Mouse (Mus musculus) embryo, embryonic 9.5 days (tissue): ENCODE measurements around the gene Git2.

Experiments
- DNase-seq: peaks from one replicate; pipeline ENCODE4 v3.0.0-alpha.2; 2017; ENCODE audit errors: extremely low spot score

Gene Git2

GRCm38 (mm10) chr5:114775056-114775979 lies at the start of gene Git2:
TSS of gene Git2 (minus strand) at chr5:114775517.
- DNase-seq = no peak

GRCm38 (mm10) chr5:114824197-114824596 lies 48.9 kb upstream of the Git2 start:
- DNase-seq = peak; percentile 44

DNA sequence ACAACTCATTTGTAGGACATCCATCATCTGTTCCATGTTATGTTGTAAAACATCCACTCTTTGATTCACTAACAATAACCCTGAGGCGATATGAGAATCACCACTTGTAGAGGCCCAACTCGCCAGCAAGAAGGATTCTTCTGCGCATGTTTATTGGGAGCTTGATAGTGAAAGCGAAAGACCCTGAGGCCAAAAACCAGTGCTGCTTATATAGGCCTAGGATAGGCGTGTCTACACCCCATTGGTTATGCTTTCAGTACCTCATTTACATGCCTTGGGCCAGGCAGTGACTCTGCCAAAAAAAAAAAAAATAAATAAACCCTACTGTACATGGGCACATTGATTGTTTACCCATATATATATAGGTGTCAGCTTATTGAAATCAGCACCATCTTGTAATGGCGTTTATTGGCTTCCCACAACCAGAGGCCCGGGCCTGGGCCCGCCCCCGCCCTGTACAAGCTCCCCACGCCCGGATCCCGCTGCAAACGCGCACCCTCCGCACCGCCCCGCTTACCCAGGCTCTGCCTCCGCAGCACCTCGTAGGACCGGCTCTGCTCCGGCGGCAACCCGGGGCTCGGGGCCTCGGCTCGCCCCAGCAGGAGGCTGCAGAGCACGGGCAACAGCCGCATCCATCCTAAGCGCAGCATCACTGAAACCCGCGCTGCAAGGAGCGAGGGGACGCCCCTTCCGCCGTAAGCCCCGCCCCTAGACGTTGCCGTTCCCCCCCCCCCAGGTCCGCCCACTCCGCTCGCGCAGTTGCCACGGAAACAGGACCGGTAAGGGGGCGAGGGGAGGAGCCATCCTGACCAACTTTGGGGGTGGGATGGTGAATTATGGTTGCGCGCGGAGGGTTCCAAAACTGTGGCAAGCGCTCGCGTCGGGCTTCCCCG lies 47.7 kb upstream of the Git2 start, which contains the start of gene 1500011B03Rik:
Gene 1500011B03Rik, minus strand, starts transcription at position 673 of the 893 bp plus-strand sequence.
- DNase-seq = peak; percentile 93

DNA sequence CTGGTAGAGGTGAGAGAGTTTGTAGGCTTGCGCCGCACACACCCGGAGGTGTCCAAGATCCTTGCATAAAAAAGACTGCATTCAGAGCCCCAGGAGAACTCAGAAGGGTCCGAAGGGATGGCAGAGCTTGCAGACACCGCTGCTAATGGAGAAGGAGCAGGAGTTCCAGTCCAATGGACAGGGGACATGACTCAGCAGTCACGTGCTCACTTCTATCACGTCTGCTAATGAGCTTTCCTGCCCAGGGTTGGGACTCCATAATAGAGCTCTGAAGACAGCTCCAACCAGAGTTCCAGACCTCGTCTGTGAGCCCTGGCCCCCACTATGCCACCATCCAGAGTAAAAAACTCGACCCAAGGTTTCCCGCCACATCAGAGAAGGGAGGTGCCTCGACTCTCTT lies 42.8 kb upstream of the Git2 start:
- no peak for DNase-seq

DNA sequence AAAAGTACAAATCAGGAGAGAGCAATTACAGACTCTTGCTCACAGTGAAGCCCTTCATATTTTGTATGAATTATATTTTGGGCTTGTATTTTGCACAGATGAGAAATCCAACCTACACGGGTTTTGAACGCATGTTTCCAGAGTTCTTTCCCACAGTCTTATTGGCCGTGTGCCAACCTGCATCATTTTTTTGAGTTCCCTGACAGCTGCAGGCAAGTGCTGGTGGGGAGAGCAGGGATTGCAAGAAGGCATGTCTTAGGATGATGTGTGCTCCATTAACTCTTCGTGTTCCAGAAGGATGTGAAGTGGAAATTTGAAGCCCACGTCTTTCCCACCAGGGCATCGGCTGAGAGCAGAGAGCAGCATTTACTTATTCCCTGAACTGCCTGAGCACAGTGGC lies 41.3 kb upstream of the Git2 start:
- no peak for DNase-seq

DNA sequence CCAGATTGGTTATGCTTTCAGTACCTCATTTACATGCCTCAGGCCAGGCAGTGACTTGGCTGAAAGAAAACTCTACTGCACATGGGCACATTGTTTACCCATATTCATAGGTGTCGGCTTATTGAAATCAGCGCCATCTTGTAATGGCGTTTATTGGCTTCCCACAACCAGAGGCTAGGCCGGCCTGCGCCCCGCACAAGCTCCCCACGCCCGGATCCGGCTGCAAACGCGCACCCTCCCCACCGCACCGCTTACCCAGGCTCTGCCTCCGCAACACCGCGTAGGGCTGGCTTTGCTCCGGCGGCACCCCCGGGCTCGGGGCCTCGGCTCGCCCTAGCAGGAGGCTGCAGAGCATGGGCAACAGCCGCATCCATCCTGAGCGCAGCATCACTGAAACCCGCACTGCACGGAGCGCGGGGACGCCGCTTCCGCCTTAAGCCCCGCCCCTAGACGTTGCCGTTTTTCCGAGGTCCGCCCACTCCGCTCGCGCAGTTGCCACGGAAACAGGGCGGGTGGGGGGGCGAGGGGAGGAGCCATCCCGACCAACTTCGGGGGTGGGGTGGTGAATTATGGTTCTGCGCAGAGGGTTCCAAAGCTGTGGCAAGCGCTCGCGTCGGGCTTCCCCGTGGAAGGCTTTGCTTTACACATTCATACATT lies 38.3 kb upstream of the Git2 start:
- DNase-seq = peak; percentile 92

- no peak for DNase-seq
These were observed 34.5 kb upstream of the Git2 start for GRCm38 (mm10) chr5:114809826-114810225.

DNA sequence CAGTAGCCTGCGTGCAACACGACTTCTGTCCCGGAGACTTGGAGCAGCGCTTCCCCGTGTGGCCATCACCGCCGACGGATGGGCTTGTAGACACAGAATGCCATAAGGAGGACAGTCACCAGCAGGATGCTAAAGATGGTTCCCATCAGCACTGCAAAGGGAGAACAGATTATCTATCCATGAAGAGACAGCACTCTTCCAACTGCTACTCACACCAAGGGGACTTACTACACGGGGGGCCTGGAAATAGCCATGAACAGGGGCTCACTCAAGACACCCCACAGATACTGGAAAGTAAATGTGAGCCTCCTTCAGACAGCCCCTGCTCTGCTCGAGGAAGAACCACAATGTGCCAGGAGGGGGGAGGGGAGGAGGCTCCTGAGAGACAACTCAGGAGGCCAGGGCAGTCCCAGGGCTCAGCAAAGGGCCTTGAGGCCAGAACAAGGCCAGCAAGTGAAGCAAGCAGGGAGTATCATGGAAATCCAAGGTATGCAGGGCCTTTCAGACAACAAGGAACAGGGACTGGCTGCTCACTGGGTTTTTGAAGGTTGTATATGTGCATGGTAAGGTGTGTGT lies 34.0 kb upstream of the Git2 start:
- DNase-seq = no peak

- DNase-seq = no peak
These were observed 33.1 kb upstream of the Git2 start for GRCm38 (mm10) chr5:114808385-114808784.

GRCm38 (mm10) chr5:114807893-114808292 lies 32.6 kb upstream of the Git2 start:
- DNase-seq = no peak

DNA sequence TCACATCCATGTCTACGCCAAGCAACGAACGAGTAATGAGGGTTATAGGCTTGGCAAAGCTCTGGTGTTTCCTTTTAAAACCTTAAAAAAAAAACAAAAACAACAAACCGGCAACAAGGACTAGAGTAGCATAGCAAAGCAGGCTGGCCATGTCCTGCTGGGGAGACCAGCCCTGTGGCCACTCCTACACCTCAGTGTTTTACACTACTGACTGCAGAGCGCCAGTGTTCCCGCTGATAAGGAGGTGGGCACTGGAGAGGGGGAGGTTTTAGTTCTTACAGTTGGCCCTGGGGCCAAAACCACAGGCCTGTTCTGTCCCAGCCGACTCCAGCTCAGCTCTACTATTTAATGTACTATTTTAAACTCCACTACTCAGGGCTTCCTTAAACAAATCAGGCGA lies 32.2 kb upstream of the Git2 start:
- DNase-seq = no peak

DNA sequence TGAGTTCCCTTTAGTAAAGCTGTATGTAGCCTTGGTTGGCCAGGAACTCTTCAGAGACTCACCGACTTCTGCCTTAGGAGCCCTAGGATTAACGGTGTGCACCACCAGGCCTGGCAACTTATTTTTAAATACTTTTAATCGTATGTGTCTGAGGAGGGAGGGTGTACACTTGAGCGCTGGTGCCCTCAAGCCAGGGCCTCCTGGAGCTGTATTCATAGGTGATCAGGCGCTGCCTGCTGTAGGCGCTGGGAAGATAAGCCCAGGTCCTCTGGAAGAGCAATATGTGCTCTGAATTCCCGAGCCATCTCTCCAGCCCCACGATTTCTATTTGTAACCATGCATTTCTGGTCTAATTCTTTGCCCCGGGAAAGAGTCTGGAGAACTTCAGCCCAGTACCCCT lies 31.7 kb upstream of the Git2 start:
- no peak for DNase-seq

GRCm38 (mm10) chr5:114806636-114807035 lies 31.3 kb upstream of the Git2 start:
- DNase-seq = no peak

DNA sequence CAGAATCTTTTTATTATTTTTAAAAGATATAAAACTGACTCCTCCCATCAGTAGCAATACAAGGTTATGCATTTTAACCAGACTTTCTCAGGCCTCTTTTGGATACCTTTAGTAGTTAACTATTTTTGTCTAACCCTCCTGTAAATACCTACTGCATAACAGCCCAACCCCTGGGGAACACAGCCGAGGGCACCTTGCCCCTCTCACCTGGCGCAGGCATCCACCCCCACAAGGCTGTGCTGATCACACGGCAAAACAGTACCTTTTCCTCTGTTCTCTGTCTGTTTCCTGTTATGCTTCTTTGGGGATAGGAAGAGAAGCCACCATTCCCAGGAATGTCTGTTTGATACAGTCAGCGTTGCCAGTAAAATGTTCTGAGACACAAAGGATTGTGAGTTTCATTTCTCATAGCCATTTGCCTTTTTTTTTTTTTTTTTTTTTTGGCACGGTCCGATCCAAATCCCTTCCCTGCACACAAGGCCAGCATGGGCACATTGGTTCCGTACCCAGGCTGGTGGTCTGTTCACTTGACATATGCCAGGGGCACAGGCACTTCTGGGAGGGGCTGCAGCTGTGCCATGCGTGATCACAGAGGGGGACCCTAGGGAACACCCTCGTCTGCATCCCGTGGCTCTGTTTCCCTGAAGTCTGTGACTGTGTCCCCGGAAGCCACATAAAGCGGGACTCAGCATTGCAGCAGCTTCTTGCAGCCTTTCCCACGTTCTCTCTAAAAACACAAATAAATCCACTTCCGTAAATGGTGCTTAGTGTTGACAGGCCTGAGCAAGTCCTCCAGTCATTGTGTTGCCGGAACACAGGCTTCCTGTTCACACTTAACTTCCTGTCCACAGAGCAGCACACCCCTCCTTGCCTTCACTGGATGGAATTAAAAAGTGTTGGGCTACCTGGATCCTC lies 30.4 kb upstream of the Git2 start:
- no peak for DNase-seq

DNA sequence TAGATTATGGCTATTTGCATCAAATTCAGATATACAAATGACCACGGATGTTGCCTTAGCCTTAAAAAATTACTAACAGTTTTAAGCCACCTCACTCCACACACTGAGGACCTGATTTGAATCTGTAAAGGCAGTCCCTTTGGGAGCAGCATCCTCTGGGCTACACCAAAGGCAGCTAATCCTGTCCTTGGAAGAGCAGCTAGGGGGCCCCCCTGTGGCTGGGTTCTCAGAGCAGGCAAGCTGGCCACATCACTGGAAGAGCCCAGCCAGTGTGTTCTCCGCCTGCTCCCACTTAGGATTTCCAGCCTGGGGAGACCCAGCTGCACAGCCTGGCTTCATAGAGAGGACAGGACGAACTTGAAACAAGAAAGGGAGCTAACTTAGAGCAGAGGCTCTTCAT lies 29.6 kb upstream of the Git2 start:
- no peak for DNase-seq

DNA sequence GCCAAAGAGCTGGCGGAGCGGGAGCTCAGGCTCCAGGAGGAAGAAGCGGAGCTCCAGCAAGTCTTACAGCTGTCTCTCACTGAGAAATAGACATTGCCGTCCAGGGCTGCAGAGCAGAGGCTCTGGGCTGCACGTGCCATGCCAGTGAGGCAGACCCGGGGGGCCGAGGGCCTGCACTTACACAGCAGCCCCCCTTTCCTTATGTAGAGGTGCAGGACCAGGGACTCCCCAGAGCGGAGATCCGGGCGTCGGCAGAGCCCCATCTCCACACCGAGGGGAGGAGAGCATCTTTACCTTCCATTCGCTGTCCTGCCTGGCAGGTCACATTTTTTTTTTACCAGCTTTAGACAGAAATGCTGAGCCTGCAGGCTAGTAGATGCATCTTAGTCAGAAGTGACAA lies 29.0 kb upstream of the Git2 start:
- no peak for DNase-seq

DNA sequence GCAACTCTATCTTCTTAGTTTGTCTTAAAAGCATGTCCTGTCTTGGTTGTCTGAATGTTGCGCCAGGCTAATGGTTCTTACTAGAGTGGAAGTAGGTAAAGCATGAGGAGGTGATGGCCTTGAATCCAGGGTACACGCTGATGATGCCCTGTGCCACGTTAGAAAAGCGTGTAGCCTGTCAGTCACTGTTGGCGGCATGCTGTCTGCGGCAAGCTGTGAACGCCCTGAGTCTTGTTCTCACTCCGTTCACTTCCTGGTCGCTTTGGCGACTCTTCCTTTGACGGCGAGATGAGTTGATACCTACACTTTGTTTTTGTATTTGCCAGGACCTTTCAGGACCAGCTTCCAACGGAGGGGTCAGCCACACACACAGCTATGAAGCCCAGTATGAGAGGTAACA lies 27.9 kb upstream of the Git2 start:
- DNase-seq = no peak

- DNase-seq = no peak
These were observed 26.5 kb upstream of the Git2 start for GRCm38 (mm10) chr5:114801841-114802240.

- peak; percentile 45 for DNase-seq
These were observed 25.7 kb upstream of the Git2 start for GRCm38 (mm10) chr5:114801049-114801448.

DNA sequence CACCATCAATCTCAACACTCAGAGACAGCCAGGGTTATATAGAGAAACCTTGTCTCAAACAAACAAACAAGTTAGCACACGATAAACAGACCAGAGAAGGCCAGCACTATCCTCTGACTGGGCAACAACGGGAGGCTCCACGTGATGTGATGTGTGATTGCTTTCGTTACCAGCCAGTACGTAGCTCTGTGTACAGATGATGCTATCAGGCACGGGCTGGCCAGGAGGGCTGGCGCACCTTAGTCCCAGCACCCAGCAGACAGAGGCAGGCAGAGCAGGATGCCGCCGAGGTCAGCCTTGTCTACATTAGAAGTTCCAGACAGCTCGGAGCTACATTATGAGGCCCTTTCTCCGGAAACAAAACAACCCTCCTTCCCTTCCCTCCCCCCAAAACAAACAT lies 24.5 kb upstream of the Git2 start:
- DNase-seq = no peak

GRCm38 (mm10) chr5:114797253-114797652 lies 21.9 kb upstream of the Git2 start:
- no peak for DNase-seq
